Mouse (Mus musculus) 3T3-L1 (cell line): ENCODE data around the gene Galk1.
A peak's percentile ranks its signal among the peaks of the same experiment; 100 is the strongest.

Experiments
- DNase-seq: peaks from one replicate; pipeline ENCODE4 v3.0.0-alpha.2; 2015; ENCODE audit warnings: low read depth, low spot score

Gene Galk1

GRCm38 (mm10) chr11:116011529-116012261 lies 824 bp downstream of the Galk1 start:
- DNase-seq: peak; percentile 47

GRCm38 (mm10) chr11:116010948-116011347 lies 1.6 kb downstream of the Galk1 start:
- DNase-seq: no peak

- no peak for DNase-seq
These were observed 2.4 kb downstream of the Galk1 start for GRCm38 (mm10) chr11:116010146-116010545.

- DNase-seq: no peak
These were observed 2.9 kb downstream of the Galk1 start for GRCm38 (mm10) chr11:116009661-116010060.

- DNase-seq: no peak
These were observed 3.6 kb downstream of the Galk1 start for GRCm38 (mm10) chr11:116008832-116009375.

GRCm38 (mm10) chr11:116008411-116008810 lies 4.1 kb downstream of the Galk1 start:
- DNase-seq: no peak

- no peak for DNase-seq
These were observed 5.2 kb downstream of the Galk1 start for GRCm38 (mm10) chr11:116007095-116007850.

GRCm38 (mm10) chr11:116005701-116006419 lies 6.7 kb downstream of the Galk1 start:
- no peak for DNase-seq

- DNase-seq: no peak
These were observed 7.4 kb downstream of the Galk1 start for GRCm38 (mm10) chr11:116004840-116005700.

- no peak for DNase-seq
These were observed 8.2 kb downstream of the Galk1 start for GRCm38 (mm10) chr11:116004186-116004823.

- no peak for DNase-seq
These were observed 9.6 kb downstream of the Galk1 start for GRCm38 (mm10) chr11:116002894-116003293.

- no peak for DNase-seq
These were observed 10.8 kb downstream of the Galk1 start for GRCm38 (mm10) chr11:116001725-116002124.

- DNase-seq: peak; percentile 54
These were observed 11.9 kb downstream of the Galk1 start for GRCm38 (mm10) chr11:116000607-116001006.

- peak; percentile 49 for DNase-seq
These were observed 12.9 kb downstream of the Galk1 start for GRCm38 (mm10) chr11:115999538-116000143.

GRCm38 (mm10) chr11:115999027-115999426 lies 13.5 kb downstream of the Galk1 start:
- DNase-seq: no peak

- no peak for DNase-seq
These were observed 14.9 kb downstream of the Galk1 start for GRCm38 (mm10) chr11:115997662-115998061.

- peak; percentile 45 for DNase-seq
These were observed 15.5 kb downstream of the Galk1 start for GRCm38 (mm10) chr11:115997047-115997446.

GRCm38 (mm10) chr11:115995256-115995655 lies 17.3 kb downstream of the Galk1 start:
- DNase-seq: no peak

GRCm38 (mm10) chr11:115992098-115992497 lies 20.4 kb downstream of the Galk1 start:
- no peak for DNase-seq

- DNase-seq: no peak
These were observed 22.8 kb downstream of the Galk1 start for GRCm38 (mm10) chr11:115989686-115990085.
